Mouse (Mus musculus) forelimb bud, embryonic 11.5 days (tissue): ENCODE measurements around the gene Gm11114.

Experiments
- DNase-seq: peaks from one replicate; pipeline ENCODE4 v3.0.0-alpha.2; 2012; ENCODE audit warnings: low read depth, low spot score

Gm11114 gene

GRCm38 (mm10) chr9:85312473-85312872, at the start of gene Gm11114:
Gm11114 (plus strand) TSS chr9:85312773.
- DNase-seq, result no peak

GRCm38 (mm10) chr9:85266847-85267246, 45.7 kb upstream of the Gm11114 start:
- DNase-seq, result no peak

- no peak for DNase-seq
Measured at GRCm38 (mm10) chr9:85274114-85274513, 38.5 kb upstream of the Gm11114 start.

- DNase-seq, result no peak
Measured at GRCm38 (mm10) chr9:85302849-85303248, 9.7 kb upstream of the Gm11114 start.

GRCm38 (mm10) chr9:85303378-85303777, 9.2 kb upstream of the Gm11114 start:
- no peak for DNase-seq

- no peak for DNase-seq
Measured at GRCm38 (mm10) chr9:85316122-85316521, 3.5 kb downstream of the Gm11114 start.

GRCm38 (mm10) chr9:85320167-85320951, 7.8 kb downstream of the Gm11114 start:
- DNase-seq, result no peak

- no peak for DNase-seq
Measured at GRCm38 (mm10) chr9:85324158-85324875, 11.7 kb downstream of the Gm11114 start.

- no peak for DNase-seq
Measured at GRCm38 (mm10) chr9:85325201-85325868, 12.8 kb downstream of the Gm11114 start.

GRCm38 (mm10) chr9:85326292-85327241, 14.0 kb downstream of the Gm11114 start:
- no peak for DNase-seq

GRCm38 (mm10) chr9:85327242-85328211, 15.0 kb downstream of the Gm11114 start, which contains the start of gene Tent5a:
Tent5a (minus strand) TSS chr9:85327348.
- DNase-seq, result peak; percentile 74

- DNase-seq, result peak; percentile 87
Measured at GRCm38 (mm10) chr9:85328259-85328658, 15.7 kb downstream of the Gm11114 start.

GRCm38 (mm10) chr9:85331521-85331920, 18.9 kb downstream of the Gm11114 start:
- DNase-seq, result no peak

GRCm38 (mm10) chr9:85336046-85336445, 23.5 kb downstream of the Gm11114 start:
- no peak for DNase-seq

- DNase-seq, result no peak
Measured at GRCm38 (mm10) chr9:85340303-85340702, 27.7 kb downstream of the Gm11114 start.

GRCm38 (mm10) chr9:85342892-85343785, 30.6 kb downstream of the Gm11114 start:
- no peak for DNase-seq

- DNase-seq, result no peak
Measured at GRCm38 (mm10) chr9:85347823-85348523, 35.4 kb downstream of the Gm11114 start.

GRCm38 (mm10) chr9:85355559-85355958, 43.0 kb downstream of the Gm11114 start:
- DNase-seq, result no peak
